Mouse (Mus musculus) kidney, adult 2 months (tissue): Measurements from ENCODE around the gene Prss53. TPM values are rescaled to one million over a fixed set of nuclear protein-coding genes. Genes with fewer than 3 reads are reported as not detected.
A peak's percentile ranks its signal among the peaks of the same experiment; 100 is the strongest.

Source experiments
- DNase-seq: peaks from one replicate; pipeline ENCODE4 v3.0.0; 2021
- H3K27ac ChIP-seq: fragments of 200-500 bp; 2 replicates; pipeline ENCODE4 v1.5.1; 2012; ENCODE audit warnings: low read depth, low read length, control low read depth, inconsistent platforms; ENCODE audit not compliant: insufficient read depth
- H3K27me3 ChIP-seq: fragments of 200-500 bp; replicated peaks from 2 replicates; pipeline ENCODE4 v1.6.1; 2012; ENCODE audit warnings: mild to moderate bottlenecking, moderate library complexity, low read length, inconsistent platforms; ENCODE audit not compliant: control insufficient read depth, insufficient read depth
- H3K36me3 ChIP-seq: fragments of 200-500 bp; 2 replicates; pipeline ENCODE4 v1.6.1; 2012; ENCODE audit warnings: mild to moderate bottlenecking, moderate library complexity, low read length, inconsistent platforms; ENCODE audit not compliant: control insufficient read depth, insufficient read depth
- H3K4me1 ChIP-seq: fragments of 200-500 bp; 2 replicates; pipeline ENCODE4 v1.6.1; 2011; ENCODE audit warnings: low read length; ENCODE audit not compliant: control insufficient read depth, insufficient read depth
- H3K4me3 ChIP-seq: fragments of 200-500 bp; 2 replicates; pipeline ENCODE4 v1.5.1; 2011; ENCODE audit warnings: mild to moderate bottlenecking, low read depth, low read length, control low read depth; ENCODE audit not compliant: insufficient read depth
- CTCF ChIP-seq: fragments of 200-500 bp; conservative IDR thresholded peaks from 2 replicates; pipeline ENCODE4 v1.5.1; 2011; ENCODE audit warnings: low read depth, mild to moderate bottlenecking, control low read depth, low read length, moderate library complexity, mixed read lengths; ENCODE audit not compliant: insufficient read depth, insufficient read length
- POLR2A ChIP-seq: fragments of 200-500 bp; IDR thresholded peaks from one replicate; pipeline ENCODE4 v1.6.1; 2011; ENCODE audit warnings: low read depth, low read length, control low read depth
- WGBS: fragments of 180-500 bp; shearing (Covaris S2); methylation state at CpG from one replicate; pipeline ENCODE4 v1.1.7; 2018; 5-methylcytosine and 5-hydroxymethylcytosine counted together
- polyA plus RNA-seq: library from polyadenylated mRNA; depleted of rRNA; stranded (reverse); fragments of >200 nt; gene quantifications from 2 replicates; pipeline ENCODE4 v1.2.3, GENCODE M21; 2012

Prss53 gene
- polyA plus RNA-seq, 1 experiment: 5.1 TPM

GRCm38 (mm10) chr7:127887781-127888180 is 3.0 kb downstream of the Prss53 start:
- Histone ChIP-seq H3K27ac (no peak overlapping the region), H3K36me3 (no peaks in the 10 kb centered on the region; the same call in 1 of the 2 replicates), H3K27me3 (no peaks in the 10 kb centered on the region), H3K4me3 (no peak overlapping the region), H3K4me1 (peaks cover 4% of the 10 kb centered on the region; the same call in 1 of the 2 replicates)
- TF ChIP-seq CTCF: no peak
- no peak for TF ChIP-seq POLR2A
- WGBS: 80% methylated on average over 3 of the region's 3 CpGs
- no peak for DNase-seq

- no peaks in the 10 kb centered on the region; the same call in none of the 2 replicates for H3K36me3 ChIP-seq
- no peaks in the 10 kb centered on the region for H3K27me3 ChIP-seq
- peaks cover 4% of the 10 kb centered on the region; the same call in 1 of the 2 replicates for H3K4me1 ChIP-seq
- no peak for DNase-seq
- H3K4me3 ChIP-seq: no peak overlapping the region
- H3K27ac ChIP-seq: no peak overlapping the region
- 84% methylated on average over 8 of the region's 8 CpGs for WGBS
- TF ChIP-seq CTCF (no peak), POLR2A (no peak)
These were observed 3.6 kb downstream of the Prss53 start for GRCm38 (mm10) chr7:127887191-127887590.

DNA sequence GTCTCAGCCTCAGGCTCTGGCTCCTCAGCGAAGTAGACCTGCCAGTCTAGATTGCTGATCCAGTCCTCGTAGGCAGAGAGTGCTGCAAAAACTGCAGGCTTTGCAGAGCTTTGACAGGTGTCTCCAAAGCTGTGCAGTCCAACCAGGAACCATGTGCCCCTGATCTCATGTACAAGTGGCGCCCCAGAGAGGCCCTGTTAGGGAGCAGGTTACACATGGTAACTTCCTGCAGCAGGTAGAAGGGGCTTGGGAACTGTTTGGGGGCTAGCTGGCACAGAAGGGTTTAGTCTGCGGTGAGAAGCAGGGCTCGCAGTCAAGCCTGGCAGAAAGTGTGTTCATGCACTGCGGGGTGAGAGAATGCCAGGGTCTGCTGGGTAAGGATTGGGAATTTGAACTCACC is 4.2 kb downstream of the Prss53 start:
- Histone ChIP-seq H3K27me3 (no peaks in the 10 kb centered on the region), H3K4me1 (peaks cover 4% of the 10 kb centered on the region; the same call in 1 of the 2 replicates), H3K36me3 (no peaks in the 10 kb centered on the region; the same call in none of the 2 replicates), H3K4me3 (no peak overlapping the region), H3K27ac (no peak overlapping the region)
- TF ChIP-seq CTCF (no peak), POLR2A (no peak)
- no peak for DNase-seq
- WGBS: 88% methylated on average over 6 of the region's 6 CpGs

DNA sequence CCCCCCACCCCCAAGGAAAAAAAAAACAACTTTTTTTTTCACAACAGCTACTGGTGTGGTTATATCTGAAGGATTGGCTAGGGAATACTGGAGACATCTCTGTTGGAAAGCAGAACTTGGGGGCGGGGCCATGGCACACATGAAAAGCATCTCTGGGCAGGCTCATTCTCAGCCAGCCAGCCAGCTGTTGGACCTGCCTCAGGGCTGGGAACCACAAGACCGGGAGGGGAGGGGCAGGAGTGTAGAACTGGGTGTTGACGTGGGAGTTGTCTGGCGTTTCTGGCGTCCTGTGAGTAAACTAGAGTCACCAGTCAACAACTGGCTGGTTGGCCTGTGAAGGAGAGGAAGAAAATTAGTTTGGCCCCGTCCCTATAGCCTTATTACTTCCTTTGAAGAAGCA is 4.8 kb downstream of the Prss53 start:
- no peak for TF ChIP-seq CTCF
- TF ChIP-seq POLR2A: no peak
- H3K36me3 ChIP-seq: no peaks in the 10 kb centered on the region; the same call in none of the 2 replicates
- peaks cover 4% of the 10 kb centered on the region; the same call in 1 of the 2 replicates for H3K4me1 ChIP-seq
- H3K27me3 ChIP-seq: no peaks in the 10 kb centered on the region
- H3K27ac ChIP-seq: no peak overlapping the region
- H3K4me3 ChIP-seq: no peak overlapping the region
- 44% methylated on average over 6 of the region's 6 CpGs for WGBS
- DNase-seq: peak; percentile 32

DNA sequence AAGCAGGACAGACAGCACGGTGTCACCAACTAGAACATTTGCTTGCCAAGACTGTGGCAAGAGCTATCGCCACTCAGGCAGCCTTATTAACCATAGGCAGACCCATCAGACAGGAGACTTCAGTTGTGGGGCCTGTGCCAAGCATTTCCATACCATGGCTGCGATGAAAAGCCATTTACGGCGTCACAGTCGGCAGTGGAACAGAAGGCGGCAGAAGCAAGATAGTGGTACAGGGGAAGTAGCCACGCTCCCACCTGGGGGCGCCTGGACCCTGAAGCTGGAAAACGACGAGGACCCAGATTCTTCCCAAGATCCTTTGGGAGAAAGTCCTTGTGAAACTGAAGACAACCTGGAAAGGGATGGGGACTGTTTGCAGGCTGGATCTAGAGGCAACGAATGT is 10.3 kb downstream of the Prss53 start:
- Histone ChIP-seq H3K36me3 (no peaks in the 10 kb centered on the region; the same call in 1 of the 2 replicates), H3K4me1 (peaks cover 7% of the 10 kb centered on the region; the same call in 1 of the 2 replicates), H3K4me3 (no peak overlapping the region), H3K27me3 (no peaks in the 10 kb centered on the region), H3K27ac (no peak overlapping the region)
- DNase-seq: no peak
- 78% methylated on average over 12 of the region's 12 CpGs for WGBS
- TF ChIP-seq POLR2A (no peak), CTCF (no peak)

GRCm38 (mm10) chr7:127879301-127879700 is 11.5 kb downstream of the Prss53 start:
- Histone ChIP-seq H3K27me3 (no peaks in the 10 kb centered on the region), H3K27ac (no peak overlapping the region), H3K4me1 (peaks cover 12% of the 10 kb centered on the region; the same call in 1 of the 2 replicates), H3K4me3 (no peak overlapping the region), H3K36me3 (no peaks in the 10 kb centered on the region; the same call in 1 of the 2 replicates)
- WGBS: 95% methylated on average over 9 of the region's 9 CpGs
- no peak for DNase-seq
- no peak for TF ChIP-seq POLR2A
- TF ChIP-seq CTCF: no peak

- WGBS: under 1% methylated on average over 60 of the region's 60 CpGs
- peak; percentile 95 for DNase-seq
- H3K4me3 ChIP-seq: peak within 1 kb of the TSS; percentile 75
- H3K27me3 ChIP-seq: no peaks in the 10 kb centered on the region
- TF ChIP-seq POLR2A (peak; percentile 82), CTCF (no peak)
- no peaks in the 10 kb centered on the region; the same call in 1 of the 2 replicates for H3K36me3 ChIP-seq
- peak within 1 kb of the TSS; percentile 95 for H3K27ac ChIP-seq
- peaks cover 8% of the 10 kb centered on the region; the same call in 1 of the 2 replicates for H3K4me1 ChIP-seq
These were observed 14.1 kb downstream of the Prss53 start, which contains the start of gene Zfp668 for GRCm38 (mm10) chr7:127876467-127877348. TSS of gene Zfp668 (minus strand) at chr7:127876828.
